Mouse (Mus musculus): ENCODE results near the gene Slc36a1.

- TF ChIP-seq POLR2A (IDR thresholded peaks at IDR 0.05; ENCODE audit: insufficient read depth, low read depth, low read length), result no peak
- TF ChIP-seq CTCF (IDR thresholded peaks at IDR 0.05), result no peak
- TF ChIP-seq EP300 (IDR thresholded peaks at IDR 0.05; ENCODE audit: insufficient read depth, low read depth, low read length), result no peak
These were observed 9.4 kb downstream of the Slc36a1 start for GRCm38 (mm10) chr11:55213518-55213917.
